Mouse (Mus musculus) retina, embryonic 14.5 days (tissue): ENCODE data around the gene Ccdc33.
A peak's percentile ranks its signal among the peaks of the same experiment; 100 is the strongest.

Source experiments
- DNase-seq: peaks from one replicate; pipeline ENCODE4 v3.0.0-alpha.2; 2015; ENCODE audit warnings: low spot score

Ccdc33 gene

DNA sequence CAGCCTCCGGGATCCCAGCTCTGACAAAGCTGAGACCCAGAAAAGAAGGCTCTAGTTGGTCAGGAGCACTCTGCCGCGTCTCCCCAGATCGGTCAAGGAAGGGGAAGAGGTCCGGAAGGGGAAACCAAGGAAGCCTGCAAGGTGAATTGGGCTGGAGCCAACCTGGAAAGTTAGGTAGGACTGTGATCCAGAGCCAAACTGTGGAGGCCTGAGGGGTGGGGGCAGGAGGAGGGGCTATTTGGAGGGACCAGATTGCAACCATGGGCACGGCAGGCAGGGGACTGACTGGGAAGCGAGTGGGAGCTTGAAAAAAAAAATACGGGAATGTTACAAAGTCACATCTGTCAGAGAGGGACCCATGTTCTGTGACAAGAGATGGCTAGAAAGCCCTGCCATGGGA, 10.9 kb upstream of the Ccdc33 start:
- no peak for DNase-seq

DNA sequence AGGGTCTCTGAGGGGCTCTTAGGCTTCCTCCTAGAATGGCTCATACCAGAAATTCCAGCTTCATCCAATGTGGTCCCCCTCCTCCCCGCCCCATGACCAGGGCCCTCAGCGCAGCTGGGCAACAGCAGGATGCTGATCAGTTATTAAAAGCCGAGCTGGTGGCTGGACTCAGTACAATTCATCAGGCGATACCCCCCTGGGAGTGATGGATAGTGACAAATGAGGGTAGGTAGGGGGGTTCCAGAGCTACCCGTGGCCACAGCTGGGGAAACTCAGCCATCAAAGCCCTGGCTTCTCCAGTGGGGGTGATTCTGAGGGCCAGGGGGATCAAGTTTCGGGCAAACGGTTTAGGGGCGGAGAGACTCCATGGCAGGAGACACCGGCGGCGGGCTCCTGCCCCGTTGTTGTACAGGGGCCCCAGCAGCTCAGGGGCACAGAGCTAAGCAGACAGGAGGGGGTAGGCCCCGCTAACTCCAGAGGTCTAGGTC, 10.3 kb upstream of the Ccdc33 start:
- peak; percentile 65 for DNase-seq

DNA sequence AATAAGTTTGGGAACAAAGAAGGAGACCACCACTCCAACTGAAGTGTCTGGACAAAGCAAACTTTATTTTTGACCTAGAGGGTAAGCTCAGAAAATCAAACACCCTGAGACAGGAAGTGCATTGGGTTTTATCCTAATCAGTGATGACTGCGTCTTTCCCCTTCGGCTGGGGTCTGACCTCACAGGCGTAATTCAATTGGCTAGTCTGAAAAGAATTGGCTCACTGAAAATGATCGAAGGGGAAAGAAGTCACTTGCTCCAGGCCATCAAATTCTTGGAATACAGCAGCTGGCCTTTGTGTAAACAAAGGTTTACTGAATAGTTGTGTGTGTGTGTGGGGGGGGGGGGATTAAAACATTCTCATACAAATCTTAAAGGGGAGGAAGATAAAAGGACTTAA, 7.2 kb upstream of the Ccdc33 start:
- DNase-seq = peak; percentile 42

DNA sequence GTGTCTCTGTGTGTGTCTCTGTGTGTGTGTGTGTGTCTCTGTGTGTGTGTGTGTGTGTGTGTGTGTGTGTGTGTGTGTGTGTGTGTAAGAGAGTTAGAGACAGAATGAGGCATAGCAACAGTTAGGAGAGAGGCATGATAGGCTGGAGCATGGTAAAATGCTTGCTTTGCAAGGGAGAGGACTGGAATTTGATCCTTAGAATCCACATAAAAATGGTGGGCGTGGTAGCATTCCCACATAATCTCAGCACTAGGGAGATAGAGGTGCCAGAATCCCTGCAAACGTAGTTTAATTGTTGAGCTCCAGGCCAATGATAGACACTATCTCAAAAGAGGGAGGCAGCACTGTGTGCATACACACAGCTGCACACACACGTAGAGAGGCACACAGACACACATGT, 6.5 kb upstream of the Ccdc33 start:
- no peak for DNase-seq

DNA sequence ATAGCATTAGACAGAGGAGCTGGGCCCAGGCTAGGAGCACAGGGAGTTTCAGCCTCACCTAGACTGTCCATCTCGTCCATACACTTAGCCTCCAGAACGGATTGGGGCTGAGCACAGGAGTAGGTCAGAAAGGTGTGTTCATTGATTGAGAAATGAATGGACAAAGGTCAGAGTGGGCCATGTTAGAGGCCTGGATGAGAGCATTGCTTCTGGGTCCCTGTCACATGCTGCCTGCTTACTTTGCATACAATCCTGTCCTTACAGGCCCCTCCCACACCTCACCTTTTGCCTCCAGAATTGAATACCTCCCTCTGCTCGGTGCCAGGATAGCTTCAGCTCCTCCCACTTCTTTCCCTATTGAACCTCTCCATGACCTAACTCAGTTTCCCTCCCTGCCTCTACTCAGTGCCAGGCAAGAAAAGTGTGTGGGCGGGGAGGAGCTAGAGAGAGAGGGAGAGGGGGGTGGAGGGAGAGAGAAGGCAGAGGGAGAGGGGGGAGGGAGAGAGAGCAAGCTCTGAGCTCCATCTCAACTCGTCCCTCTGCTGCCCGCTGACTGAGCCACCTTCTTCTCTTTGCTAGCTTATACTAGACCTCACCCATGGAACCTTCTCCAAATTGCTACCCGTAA, 2.5 kb downstream of the Ccdc33 start:
- DNase-seq = no peak

DNA sequence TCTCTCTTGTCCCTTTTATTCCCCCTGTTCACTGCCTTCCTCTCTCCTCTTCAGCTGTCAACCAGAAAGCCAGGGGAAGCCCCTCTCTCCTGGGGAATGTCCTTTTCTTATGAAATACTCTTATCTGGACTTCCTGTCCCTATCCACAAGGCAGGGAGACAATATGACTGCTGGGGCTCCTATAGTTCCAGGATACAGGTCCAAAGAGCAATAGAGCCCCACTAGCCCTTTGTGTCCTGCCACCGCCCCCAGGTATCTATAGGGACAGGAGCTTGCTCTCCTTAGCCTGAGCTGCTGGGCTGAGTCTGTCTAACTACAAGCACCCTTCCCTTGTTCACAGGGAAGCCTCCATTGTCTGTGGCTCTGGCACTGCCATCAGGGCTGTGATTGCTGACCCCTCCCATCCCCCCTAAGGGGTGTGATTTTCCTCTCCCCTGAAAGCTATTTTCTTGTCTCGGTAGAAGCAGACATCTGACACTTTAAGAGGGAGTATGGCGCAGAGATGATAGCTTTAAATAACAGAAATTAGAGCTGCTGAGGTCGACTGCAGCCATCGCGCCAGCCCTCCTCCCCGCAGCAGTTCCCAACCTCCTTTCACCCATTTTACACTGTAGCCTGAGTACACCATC, 3.2 kb downstream of the Ccdc33 start:
- no peak for DNase-seq

DNA sequence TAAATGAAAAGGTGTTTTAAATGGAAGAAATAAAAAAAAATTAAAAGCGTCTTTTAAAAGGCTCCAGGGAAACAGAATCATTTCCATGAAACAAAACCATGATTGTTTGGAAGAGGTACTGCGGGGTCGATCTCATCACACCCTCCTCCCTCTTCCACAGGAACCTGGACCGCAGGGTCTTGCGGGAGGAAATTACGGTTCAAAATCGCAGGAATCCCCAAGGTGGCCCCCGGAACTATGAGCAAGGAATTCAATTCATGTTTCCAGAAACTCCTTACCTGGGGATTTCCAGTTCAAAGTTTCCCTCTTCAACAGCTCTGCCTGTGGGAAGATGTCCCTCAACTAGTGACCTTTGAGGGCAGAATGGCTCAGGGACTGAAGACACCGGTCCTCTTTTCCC, 4.6 kb downstream of the Ccdc33 start:
- DNase-seq = no peak

DNA sequence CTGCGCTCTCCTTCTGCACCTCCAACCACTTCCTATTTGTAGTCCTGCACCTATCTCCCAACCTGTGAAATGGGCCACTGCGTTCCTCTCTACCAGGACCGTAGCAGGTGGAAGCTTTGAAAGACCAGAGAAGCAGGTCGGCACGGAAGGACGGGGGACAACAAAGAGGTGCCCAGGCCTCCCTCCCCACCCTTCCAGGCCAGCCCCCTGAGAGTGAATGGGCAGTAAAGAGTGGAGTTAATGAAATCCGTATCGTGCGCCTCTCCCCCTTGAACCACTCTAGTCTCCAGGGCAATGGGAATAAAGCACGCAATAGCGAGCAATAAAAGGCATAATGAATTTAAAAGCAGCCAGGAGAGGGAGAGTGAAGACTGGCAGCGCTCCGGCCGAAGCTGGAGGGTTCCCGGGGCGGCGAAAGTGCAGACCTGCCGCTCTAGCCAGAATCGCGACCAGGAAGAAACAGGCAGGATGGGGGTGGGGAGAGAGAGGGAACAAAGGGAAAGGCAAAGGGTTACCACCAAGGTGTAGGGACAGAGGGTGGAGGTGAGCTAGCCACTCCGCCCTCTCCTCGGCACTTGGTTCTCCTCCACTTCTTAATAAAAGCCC, 5.2 kb downstream of the Ccdc33 start:
- peak; percentile 49 for DNase-seq

DNA sequence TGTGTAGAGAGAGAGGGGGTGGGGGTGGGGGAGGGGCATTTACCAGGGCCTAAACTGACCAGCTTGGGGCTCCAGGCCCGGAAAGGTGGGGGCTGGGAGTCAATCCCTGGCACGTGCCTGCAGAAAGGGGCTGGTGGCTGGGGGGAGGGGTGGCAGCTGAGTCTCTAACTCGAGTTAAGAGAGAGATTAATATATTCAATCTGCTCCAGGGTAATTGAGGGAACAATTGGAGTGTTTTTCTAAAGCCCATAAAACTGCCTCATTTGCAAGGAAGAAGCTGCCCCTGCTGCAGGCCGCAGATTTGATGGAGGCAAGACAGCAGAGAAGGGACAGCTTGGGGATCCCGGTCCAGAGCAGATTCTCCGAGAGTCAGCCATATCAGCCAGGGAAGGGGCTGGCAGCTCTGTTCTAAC, 5.8 kb downstream of the Ccdc33 start:
- DNase-seq = peak; percentile 78

DNA sequence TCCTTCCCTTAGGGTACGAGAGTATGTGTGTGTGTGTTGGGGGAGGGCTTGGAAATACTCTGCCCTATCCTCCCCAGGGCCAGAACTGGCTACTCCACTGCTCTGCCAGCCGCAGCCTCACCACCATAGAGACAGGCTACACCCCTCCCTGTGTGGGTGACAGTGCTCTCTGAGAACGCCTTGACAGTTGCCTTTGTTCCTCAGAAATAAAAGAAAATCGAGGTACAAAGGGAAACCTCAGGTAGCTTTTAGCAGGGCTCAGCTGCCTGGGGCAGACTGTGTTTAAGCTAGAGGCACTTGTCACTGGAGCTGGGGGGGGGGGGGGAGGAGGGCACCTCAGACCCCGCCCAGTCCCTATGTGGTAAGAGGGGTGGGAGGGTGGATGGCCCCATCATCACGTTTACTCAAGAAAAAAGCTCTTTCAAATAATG, 6.3 kb downstream of the Ccdc33 start:
- DNase-seq = peak; percentile 49

DNA sequence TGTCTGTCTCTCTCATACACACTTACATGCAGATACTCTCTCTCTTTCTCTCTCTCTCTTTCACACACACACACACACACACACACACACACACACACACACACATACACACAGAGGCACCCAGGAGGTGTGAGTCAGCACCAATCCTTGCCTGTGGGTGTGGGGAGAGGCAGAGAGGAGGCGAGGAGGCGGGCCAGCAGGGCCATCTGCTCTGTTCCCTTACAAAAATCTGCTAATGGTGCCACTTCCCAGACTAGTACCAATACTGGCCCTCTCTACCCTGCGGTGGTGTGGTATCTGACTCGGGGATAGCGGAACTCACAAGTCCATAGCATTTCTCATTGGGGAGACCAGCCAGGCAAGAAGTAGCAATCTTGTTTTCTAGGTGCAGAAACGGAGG, 7.2 kb downstream of the Ccdc33 start:
- DNase-seq = no peak

DNA sequence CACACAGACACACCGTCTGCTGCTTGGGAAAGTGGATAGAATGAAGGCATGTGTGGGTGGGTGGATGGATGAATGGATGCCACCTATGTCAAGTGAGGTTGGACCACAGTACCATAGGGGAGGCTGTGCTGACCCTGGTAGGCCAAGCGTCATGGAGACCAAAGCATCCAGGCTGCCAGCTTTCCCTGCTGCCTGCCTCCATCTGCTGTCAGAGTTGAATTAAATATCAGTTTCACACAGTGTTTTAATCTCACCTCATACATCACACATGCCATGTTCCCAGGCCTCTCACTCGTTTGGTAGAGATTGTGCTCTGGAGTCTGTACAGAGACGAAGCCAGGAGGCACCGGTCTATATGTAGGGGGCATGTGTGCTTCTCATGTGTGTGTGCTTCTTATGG, 7.8 kb downstream of the Ccdc33 start:
- no peak for DNase-seq

DNA sequence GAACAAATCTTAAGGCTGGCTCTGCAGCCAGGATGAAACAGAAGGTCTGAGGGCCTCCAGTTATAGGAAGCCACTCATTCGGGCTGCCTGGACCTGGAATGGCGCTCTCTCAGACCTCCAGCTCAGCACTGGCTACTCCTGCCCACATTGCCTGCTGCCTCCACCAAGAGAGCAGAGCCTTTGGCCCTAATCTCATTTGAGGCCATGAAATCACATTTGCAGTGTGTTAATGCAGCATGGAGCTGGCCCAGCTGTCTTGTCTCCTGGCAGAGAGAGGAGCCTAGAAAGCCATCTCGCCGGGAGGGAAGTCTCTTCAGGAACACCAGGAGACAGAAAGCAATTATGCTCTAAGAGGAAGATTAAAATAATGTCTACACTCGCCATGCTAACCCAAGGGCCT, 11.1 kb downstream of the Ccdc33 start:
- no peak for DNase-seq

DNA sequence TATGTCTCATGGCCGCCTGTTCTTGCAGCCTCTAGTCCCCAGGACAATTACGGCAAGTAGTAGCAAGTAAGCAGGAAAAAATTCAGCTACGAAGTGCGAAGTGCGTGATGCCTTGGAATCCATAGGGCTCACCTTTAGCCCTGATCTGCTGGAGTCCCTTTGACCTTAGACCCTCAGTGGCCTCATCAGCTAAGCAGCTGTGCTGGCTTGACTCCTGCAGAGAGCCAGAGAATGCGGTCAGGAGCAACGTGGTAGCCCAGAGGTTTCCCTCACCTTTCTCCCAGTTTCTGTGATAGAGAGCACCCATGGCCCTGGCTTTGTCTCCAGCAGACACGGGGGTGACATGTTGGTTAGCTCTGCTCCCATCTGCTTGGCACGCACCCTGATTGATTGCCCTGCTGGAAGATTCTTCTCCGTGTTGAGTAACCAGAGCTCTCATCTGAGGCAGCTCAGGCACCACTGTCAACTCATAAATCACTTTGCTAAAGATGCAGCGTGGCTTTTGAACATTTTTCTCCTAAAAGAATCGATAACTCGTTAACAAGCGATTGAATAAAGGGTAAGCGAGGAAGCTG, 12.9 kb downstream of the Ccdc33 start:
- DNase-seq = no peak

DNA sequence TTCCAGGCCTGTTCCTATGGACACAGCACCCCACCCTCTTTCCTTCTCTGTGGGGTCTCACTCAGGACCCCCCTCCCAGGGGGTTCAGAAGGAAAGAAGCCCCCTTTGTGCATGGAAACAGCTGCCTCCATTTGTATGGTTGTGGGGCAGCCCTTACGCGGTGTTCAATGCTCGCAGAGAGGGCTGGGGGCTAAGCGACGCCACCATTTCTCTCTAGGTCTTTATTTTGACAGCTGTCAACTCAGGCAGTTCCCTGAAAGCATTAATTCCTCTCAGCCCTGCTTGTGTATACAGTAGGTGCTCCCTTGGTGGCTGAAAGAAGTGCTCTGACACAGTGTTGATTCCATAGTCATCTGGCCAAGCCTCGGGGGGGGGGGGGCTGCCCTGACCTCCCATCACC, 15.0 kb downstream of the Ccdc33 start:
- DNase-seq = no peak

DNA sequence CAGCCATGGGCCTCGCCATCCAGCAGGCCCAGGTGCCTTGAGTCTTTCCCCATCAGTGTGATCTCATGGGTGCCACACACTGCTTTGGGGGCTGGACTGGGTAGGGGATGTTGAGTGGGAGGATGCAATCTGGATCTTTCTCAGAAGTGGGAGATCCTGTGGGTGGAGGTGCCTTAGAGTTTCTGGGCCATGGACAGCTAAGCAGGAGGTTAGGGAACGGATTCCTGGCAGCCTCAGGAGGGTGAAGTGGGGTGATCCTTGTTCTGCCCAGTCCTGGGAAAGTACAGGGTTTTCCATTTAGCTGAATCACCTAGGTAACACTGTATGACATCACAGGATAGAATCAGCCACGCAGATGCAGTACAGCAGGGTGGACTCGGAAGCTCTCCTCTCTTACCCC, 16.6 kb downstream of the Ccdc33 start:
- DNase-seq = no peak

DNA sequence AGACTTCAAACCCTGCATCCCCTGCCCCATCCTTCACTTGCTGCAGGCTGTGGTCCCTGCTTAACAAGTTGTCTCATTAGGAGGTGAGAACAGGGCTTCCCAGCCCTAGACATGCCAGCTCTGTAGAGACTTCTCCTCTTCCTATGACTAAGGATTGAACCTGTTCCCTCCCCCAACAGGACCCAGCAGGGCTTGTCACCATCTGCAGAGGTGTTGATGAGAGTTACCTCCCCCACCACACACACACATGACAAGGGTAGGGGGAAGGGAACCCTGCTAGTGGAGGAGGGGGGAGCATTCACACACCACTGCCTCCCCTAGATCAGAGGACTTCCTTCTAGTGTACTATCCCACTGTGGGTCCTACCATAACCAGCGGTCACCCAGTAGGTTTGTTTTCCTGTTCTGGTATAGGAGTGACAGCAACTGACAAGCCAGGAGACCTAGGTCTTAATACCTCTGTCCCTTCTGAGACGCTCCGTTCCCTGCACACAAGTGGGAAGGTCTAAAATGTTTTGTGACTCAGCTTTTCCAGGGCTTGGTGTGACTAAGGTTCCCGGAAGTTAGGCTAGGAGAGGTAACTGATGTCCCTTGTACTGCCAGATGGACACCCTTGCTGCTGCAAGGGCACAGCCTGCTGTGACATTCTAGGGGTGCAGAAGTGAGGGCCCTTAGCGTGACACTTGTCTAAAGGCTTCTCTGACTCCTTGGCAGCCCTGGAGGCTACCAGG, 18.6 kb downstream of the Ccdc33 start:
- DNase-seq = no peak

DNA sequence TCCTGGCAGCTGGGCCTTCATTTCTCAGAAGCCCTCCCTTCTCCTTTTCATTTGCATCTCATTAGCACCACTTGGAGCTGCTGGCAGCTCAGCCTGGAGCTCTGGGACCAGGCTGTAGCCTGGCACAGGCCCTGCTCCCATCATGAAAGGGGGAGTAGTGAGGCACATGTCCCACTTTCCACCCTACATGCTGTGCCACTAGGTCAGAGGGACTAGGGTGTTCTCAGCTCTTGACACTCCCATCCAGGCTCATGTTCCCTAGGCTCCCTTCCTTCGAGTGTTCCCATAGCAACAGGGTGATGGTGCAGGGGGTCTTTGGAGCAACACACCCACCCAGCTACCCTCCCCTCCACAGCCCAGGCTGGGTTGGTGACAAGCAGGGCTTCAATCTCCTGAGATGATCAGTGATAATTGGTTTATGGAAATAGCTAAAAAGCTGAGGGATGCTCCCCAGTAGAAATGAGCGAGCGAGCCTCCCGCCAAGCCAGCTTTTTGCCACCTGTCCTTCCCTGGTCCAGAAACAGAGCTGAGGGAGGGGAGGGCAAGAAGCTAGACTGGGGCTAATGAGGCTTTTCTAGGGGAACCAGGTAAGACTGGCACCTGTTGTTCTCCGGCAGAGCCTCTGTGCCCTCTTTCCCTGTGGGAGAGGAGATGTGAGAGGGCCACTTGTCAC, 21.9 kb downstream of the Ccdc33 start:
- no peak for DNase-seq

DNA sequence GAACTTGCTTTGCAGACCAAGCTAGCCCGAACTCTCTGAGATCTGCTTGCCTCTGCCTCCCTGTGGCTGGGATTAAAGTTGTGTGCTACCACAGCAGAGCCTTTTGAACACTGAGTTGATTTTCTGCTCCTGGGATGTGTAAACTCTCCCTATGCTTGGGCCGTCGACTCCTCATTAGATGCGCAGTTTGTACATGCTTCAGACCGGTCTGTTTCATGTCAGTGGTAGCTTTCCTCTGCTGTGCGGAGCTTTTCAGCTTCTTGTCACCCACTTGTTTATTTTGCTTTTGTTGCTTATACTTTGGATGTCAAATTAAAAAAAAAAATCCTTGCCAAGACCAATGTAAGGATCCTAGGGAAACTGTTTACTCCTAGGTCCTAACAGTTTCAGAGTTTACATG, 22.6 kb downstream of the Ccdc33 start:
- no peak for DNase-seq

DNA sequence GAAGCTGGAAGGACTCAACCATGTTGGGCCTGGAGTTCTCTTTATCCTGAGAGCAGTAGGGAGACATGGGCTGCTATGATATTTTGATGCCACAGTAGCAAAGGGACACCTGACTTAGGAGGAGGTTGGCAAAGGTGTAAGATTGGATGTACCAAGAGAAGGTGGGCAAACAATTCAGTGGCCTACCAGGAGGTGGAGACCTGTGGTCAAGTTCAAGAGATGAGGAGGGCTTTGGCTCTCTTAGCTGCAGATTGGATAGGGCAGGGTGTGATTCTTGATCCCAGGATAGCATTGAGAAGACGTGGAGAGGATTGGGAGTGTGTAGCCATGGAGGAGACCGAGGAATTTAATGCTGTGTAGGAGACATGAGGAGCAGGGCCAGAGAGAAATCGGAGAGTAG, 24.8 kb downstream of the Ccdc33 start:
- no peak for DNase-seq

DNA sequence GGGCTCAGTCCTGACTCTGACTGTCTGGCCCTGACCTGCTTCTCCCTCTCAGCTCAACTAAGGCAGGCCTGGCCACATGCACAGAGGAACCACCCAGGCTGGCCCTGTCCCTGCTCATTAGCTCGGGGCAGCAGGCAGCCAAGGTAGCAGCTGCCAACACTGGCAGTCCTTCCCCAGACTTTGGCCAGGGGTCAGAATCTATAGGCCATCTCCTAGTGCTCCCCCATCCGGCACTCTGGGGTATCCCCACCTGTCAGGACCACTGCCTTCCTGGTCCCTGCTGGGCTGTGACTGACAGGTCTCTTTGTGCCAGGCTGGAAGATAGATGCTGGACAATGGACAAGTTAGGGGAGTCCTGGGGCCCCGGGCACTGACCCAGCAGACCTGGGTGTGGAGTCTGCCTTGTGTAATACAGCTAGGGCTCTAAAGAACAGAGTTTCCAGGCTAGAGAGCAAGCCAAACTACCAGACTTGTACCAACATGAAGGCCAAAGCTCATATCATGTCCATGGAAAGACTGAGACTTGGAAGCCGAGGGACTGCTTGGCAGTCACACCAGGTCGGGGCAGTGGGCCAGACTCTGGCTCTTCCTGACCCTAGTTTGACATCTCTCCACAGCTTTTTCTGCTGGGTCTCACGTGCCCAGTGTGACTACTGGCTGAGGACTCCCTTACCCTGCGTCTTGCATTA, 25.9 kb downstream of the Ccdc33 start:
- no peak for DNase-seq
